Mouse (Mus musculus): ENCODE measurements at regions not wholly inside any gene's neighbourhood (a gene's known extent, or its start where the extent isn't known, plus 50 kb on each side); places are given as distances from the start of the nearest gene placed in this dataset.

DNA sequence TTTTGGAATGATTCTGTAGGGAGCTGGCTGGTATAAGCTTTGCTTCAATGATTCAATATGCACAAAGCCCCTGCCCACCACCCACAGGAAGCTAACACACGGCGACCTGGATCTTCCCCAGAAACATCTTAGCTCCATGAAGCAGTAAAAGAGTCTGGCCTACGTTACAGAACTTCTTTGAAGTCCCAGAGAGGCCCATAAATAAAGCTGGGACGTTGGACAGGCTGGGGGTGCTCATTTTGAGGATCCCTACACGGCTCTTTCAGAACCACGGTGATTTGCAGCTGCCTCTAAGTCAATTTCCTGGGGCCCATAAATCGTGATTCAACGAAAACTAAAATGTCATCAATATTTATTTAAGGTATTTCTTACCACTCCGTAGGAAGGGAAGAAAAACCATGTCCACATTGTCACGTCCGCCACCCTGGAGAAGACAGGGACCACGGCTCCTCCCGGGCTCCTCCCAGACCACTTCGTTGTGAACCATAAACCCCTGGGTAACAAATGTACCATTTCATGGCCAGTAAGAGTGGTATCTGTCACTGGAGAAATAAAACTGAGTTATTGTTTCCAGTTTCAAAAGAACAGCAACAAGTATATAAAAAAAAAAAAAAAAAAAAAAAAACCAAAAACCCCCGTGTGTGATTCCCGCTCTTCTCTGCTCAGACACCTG is 60.0 kb upstream of the Six2 start:
- Histone ChIP-seq H3K9ac (no peak overlapping the region), H3K4me1 (peaks cover 26% of the 10 kb centered on the region), H3K9me3 (replicated peaks) (no peaks in the 10 kb centered on the region), H3K36me3 (no peaks in the 10 kb centered on the region), H3K27ac (peak overlapping the region; percentile 86; the same call in 1 of the 2 replicates), H3K27me3 (peaks cover 25% of the 10 kb centered on the region), H3K4me2 (peak overlapping the region; percentile 55), H3K4me3 (replicated peaks) (peak overlapping the region; percentile 24; the same call in 1 of the 2 replicates)
- peak; percentile 85 for ATAC-seq (replicated peaks; ENCODE audit: low FRiP score)
- WGBS = 12% methylated on average over 16 of the region's 16 CpGs

All from kidney, embryonic 15.5 days (tissue).